Mouse (Mus musculus) limb, embryonic 13.5 days (tissue): ENCODE measurements around the gene Dnm3. TPM values are rescaled to one million over a fixed set of nuclear protein-coding genes. Genes with fewer than 3 reads are reported as not detected.
A peak's percentile ranks its signal among the peaks of the same experiment; 100 is the strongest.

Experiments used
- ATAC-seq: fragments of 200-750 bp; cut with Nextera tagmentation; 2 replicates; pipeline ENCODE4 v1.8.0; 2017; ENCODE audit warnings: low read depth, moderate number of reproducible peaks, moderate TSS enrichment; ENCODE audit not compliant: low FRiP score
- H3K27ac ChIP-seq: fragments of 300-500 bp; sonication (generic); 2 replicates; pipeline ENCODE4 v1.5.1; 2015; ENCODE audit warnings: inconsistent platforms, mild to moderate bottlenecking, moderate library complexity
- H3K27me3 ChIP-seq: fragments of 300-500 bp; sonication (generic); 2 replicates; pipeline ENCODE4 v1.6.1; 2015; ENCODE audit warnings: mild to moderate bottlenecking, inconsistent platforms
- H3K36me3 ChIP-seq: fragments of 300-500 bp; sonication (generic); 2 replicates; pipeline ENCODE4 v1.6.1; 2015; ENCODE audit warnings: inconsistent platforms, mild to moderate bottlenecking, moderate library complexity
- H3K4me1 ChIP-seq: fragments of 300-500 bp; sonication (generic); 2 replicates; pipeline ENCODE4 v1.6.1; 2015; ENCODE audit warnings: inconsistent platforms
- H3K4me2 ChIP-seq: fragments of 300-500 bp; sonication (generic); replicated peaks from 2 replicates; pipeline ENCODE4 v1.6.1; 2015; ENCODE audit warnings: inconsistent platforms, mild to moderate bottlenecking, moderate library complexity
- H3K4me3 ChIP-seq: fragments of 300-500 bp; sonication (generic); 2 replicates; pipeline ENCODE4 v1.5.1; 2015; ENCODE audit warnings: moderate library complexity, mild to moderate bottlenecking, inconsistent platforms
- H3K9ac ChIP-seq: fragments of 300-500 bp; sonication (generic); 2 replicates; pipeline ENCODE4 v1.6.1; 2015; ENCODE audit warnings: mild to moderate bottlenecking, inconsistent platforms
- H3K9me3 ChIP-seq: fragments of 300-500 bp; sonication (generic); 2 replicates; pipeline ENCODE4 v1.6.1; 2016; ENCODE audit warnings: inconsistent platforms
- WGBS: fragments of 180-500 bp; shearing (Covaris S2); methylation state at CpG from one replicate; pipeline ENCODE4 v1.1.7; 2015; 5-methylcytosine and 5-hydroxymethylcytosine counted together
- polyA plus RNA-seq: library from polyadenylated mRNA; unstranded; fragments of >200 nt; fragmentation: Nextera tagmentation; extraction: Ambion mirVana; gene quantifications from 2 replicates; pipeline ENCODE4 v1.2.1, GENCODE M21; 2015

Gene Dnm3
- polyA plus RNA-seq, 1 experiment from 2014 or later, result 28.0 TPM

- no peak overlapping the region for H3K4me2 ChIP-seq
- no peak for ATAC-seq
- 78% methylated on average over 5 of the region's 5 CpGs for WGBS
- no peak overlapping the region for H3K9ac ChIP-seq
- H3K4me1 ChIP-seq, result peaks cover 71% of the 10 kb centered on the region
- H3K4me3 ChIP-seq, result no peak overlapping the region
- peak overlapping the region; percentile 83; the same call in 1 of the 2 replicates for H3K27ac ChIP-seq
- H3K9me3 ChIP-seq, result no peaks in the 10 kb centered on the region
- H3K27me3 ChIP-seq, result no peaks in the 10 kb centered on the region
- H3K36me3 ChIP-seq, result no peaks in the 10 kb centered on the region
These were observed 499.6 kb downstream of the Dnm3 start for GRCm38 (mm10) chr1:161978173-161978700.

- H3K4me2 ChIP-seq, result no peak overlapping the region
- no peaks in the 10 kb centered on the region for H3K27me3 ChIP-seq
- no peaks in the 10 kb centered on the region for H3K36me3 ChIP-seq
- H3K9me3 ChIP-seq, result no peaks in the 10 kb centered on the region
- WGBS, result 43% methylated on average over 4 of the region's 4 CpGs
- peak overlapping the region; percentile 83 for H3K27ac ChIP-seq
- H3K4me1 ChIP-seq, result peaks cover 64% of the 10 kb centered on the region
- H3K4me3 ChIP-seq, result no peak overlapping the region
- 0 out of 2 replicates have a peak overlapping the region, but pooled peaks have one; percentile 31 for H3K9ac ChIP-seq
- no peak for ATAC-seq
These were observed 500.5 kb downstream of the Dnm3 start for GRCm38 (mm10) chr1:161977331-161977730.

- Histone ChIP-seq H3K4me2 (peak overlapping the region; percentile 19; the same call in 1 of the 2 replicates), H3K36me3 (peaks cover 4% of the 10 kb centered on the region; the same call in 1 of the 2 replicates), H3K9ac (no peak overlapping the region; the same call in 1 of the 2 replicates), H3K27ac (peak overlapping the region; percentile 83), H3K4me1 (peaks cover 70% of the 10 kb centered on the region), H3K27me3 (no peaks in the 10 kb centered on the region), H3K4me3 (no peak overlapping the region), H3K9me3 (no peaks in the 10 kb centered on the region)
- 41% methylated on average over 16 of the region's 16 CpGs for WGBS
- peak; percentile 57; the same call in 1 of the 2 replicates for ATAC-seq
These were observed 501.3 kb downstream of the Dnm3 start for GRCm38 (mm10) chr1:161976255-161977182.

GRCm38 (mm10) chr1:161972233-161972632, 505.6 kb downstream of the Dnm3 start:
- Histone ChIP-seq H3K36me3 (peaks cover 17% of the 10 kb centered on the region), H3K27me3 (no peaks in the 10 kb centered on the region), H3K9ac (no peak overlapping the region), H3K4me1 (peaks cover 57% of the 10 kb centered on the region), H3K9me3 (no peaks in the 10 kb centered on the region), H3K27ac (no peak overlapping the region), H3K4me2 (no peak overlapping the region), H3K4me3 (no peak overlapping the region)
- 86% methylated on average over 8 of the region's 8 CpGs for WGBS
- ATAC-seq, result no peak

GRCm38 (mm10) chr1:161970874-161971273, 507.0 kb downstream of the Dnm3 start:
- Histone ChIP-seq H3K27ac (no peak overlapping the region), H3K9ac (no peak overlapping the region), H3K36me3 (peaks cover 17% of the 10 kb centered on the region), H3K4me3 (no peak overlapping the region; the same call in 1 of the 2 replicates), H3K27me3 (no peaks in the 10 kb centered on the region), H3K4me2 (peak overlapping the region; percentile 21), H3K4me1 (peaks cover 44% of the 10 kb centered on the region), H3K9me3 (no peaks in the 10 kb centered on the region)
- no peak for ATAC-seq
- WGBS, result 95% methylated on average over 9 of the region's 9 CpGs

- H3K4me3 ChIP-seq, result peak within 1 kb of the TSS; percentile 69
- H3K27me3 ChIP-seq, result no peaks in the 10 kb centered on the region
- H3K4me1 ChIP-seq, result peaks cover 48% of the 10 kb centered on the region
- peak within 1 kb of the TSS; percentile 70 for H3K4me2 ChIP-seq
- peak within 1 kb of the TSS; percentile 90 for H3K27ac ChIP-seq
- peaks cover 17% of the 10 kb centered on the region for H3K36me3 ChIP-seq
- 3% methylated on average over 38 of the region's 38 CpGs for WGBS
- H3K9me3 ChIP-seq, result no peaks in the 10 kb centered on the region
- ATAC-seq, result peak; percentile 97
- peak within 1 kb of the TSS; percentile 82 for H3K9ac ChIP-seq
These were observed 509.0 kb downstream of the Dnm3 start, which contains the start of gene Pigc for GRCm38 (mm10) chr1:161968589-161969407. TSS of gene Pigc (plus strand) at chr1:161969186.

- Histone ChIP-seq H3K4me2 (no peak overlapping the region), H3K4me3 (no peak overlapping the region), H3K9me3 (no peaks in the 10 kb centered on the region), H3K27me3 (no peaks in the 10 kb centered on the region), H3K4me1 (peaks cover 45% of the 10 kb centered on the region), H3K36me3 (peaks cover 17% of the 10 kb centered on the region), H3K27ac (no peak overlapping the region), H3K9ac (no peak overlapping the region)
- 75% methylated on average over 2 of the region's 2 CpGs for WGBS
- ATAC-seq, result no peak
These were observed 509.9 kb downstream of the Dnm3 start for GRCm38 (mm10) chr1:161967936-161968335.

GRCm38 (mm10) chr1:161962465-161963377, 515.1 kb downstream of the Dnm3 start:
- WGBS, result 48% methylated on average over 3 of the region's 3 CpGs
- Histone ChIP-seq H3K4me1 (peaks cover 25% of the 10 kb centered on the region), H3K27ac (peak overlapping the region; percentile 33; the same call in 1 of the 2 replicates), H3K4me2 (no peak overlapping the region), H3K4me3 (no peak overlapping the region), H3K36me3 (no peaks in the 10 kb centered on the region), H3K9ac (no peak overlapping the region), H3K27me3 (no peaks in the 10 kb centered on the region), H3K9me3 (no peaks in the 10 kb centered on the region)
- peak; percentile 73; the same call in 1 of the 2 replicates for ATAC-seq

GRCm38 (mm10) chr1:161957964-161958950, 519.6 kb downstream of the Dnm3 start:
- Histone ChIP-seq H3K9me3 (no peaks in the 10 kb centered on the region), H3K9ac (no peak overlapping the region), H3K4me1 (peaks cover 8% of the 10 kb centered on the region), H3K4me3 (no peak overlapping the region), H3K27ac (no peak overlapping the region), H3K27me3 (no peaks in the 10 kb centered on the region), H3K4me2 (no peak overlapping the region), H3K36me3 (no peaks in the 10 kb centered on the region)
- WGBS, result 79% methylated on average over 19 of the region's 19 CpGs
- ATAC-seq, result no peak

GRCm38 (mm10) chr1:161955846-161956245, 522.0 kb downstream of the Dnm3 start:
- Histone ChIP-seq H3K4me1 (no peaks in the 10 kb centered on the region), H3K27ac (no peak overlapping the region), H3K9ac (no peak overlapping the region), H3K36me3 (no peaks in the 10 kb centered on the region), H3K4me3 (no peak overlapping the region), H3K4me2 (no peak overlapping the region), H3K27me3 (no peaks in the 10 kb centered on the region), H3K9me3 (no peaks in the 10 kb centered on the region)
- ATAC-seq, result no peak
- 72% methylated on average over 5 of the region's 5 CpGs for WGBS
